12 mouse cellular contexts compared by ENCODE assay signal in genomic region chr2:101220759-101221158, GRCm38 (mm10).
DNase-seq lines count a peak whose midpoint lies in the region; ATAC-seq and TF ChIP-seq lines count a peak whose summit lies in the region.
"Had no signal": no experiment of that assay in that cellular context is flagged by ENCODE, and none has a peak within 500 bp of the region (broad histone marks: within the 10 kb centered on the region; RNA-seq: fewer than 3 reads in every experiment).

No protein-coding gene starts in this region.

- peak; percentile 48 to 69 for DNase-seq in cerebellum, postnatal 10 days
- no peak for DNase-seq in cerebellum, postnatal 25 days
- peak; percentile 95 for DNase-seq in lung, embryonic 14.5 days
- DNase-seq in lung, postnatal 10 days, result no peak
- DNase-seq in ovary, postnatal 36 days (ENCODE audit: low spot score), result no peak
- no peak for DNase-seq in layer of hippocampus, adult 9-11 months
- DNase-seq: gastrocnemius, postnatal 14 days; liver, embryonic 13.5 days had no signal

- no peak overlapping the region for H3K4me3 ChIP-seq in lung, embryonic 14.5 days (ENCODE audit: low read depth, low read length)
- no peak overlapping the region for H3K4me3 ChIP-seq in forebrain, embryonic 16.5 days (replicated peaks; ENCODE audit: low read length)
- no peak overlapping the region for H3K4me3 ChIP-seq in midbrain, embryonic 16.5 days (ENCODE audit: low read depth, low read length)
- H3K4me3 ChIP-seq: heart, embryonic 15.5 days; liver, embryonic 13.5 days; neural tube, embryonic 15.5 days had no signal

- H3K36me3 ChIP-seq in lung, embryonic 14.5 days (ENCODE audit: insufficient read depth), result no peaks in the 10 kb centered on the region
- no peaks in the 10 kb centered on the region for H3K36me3 ChIP-seq in forebrain, embryonic 16.5 days (ENCODE audit: control insufficient read depth, insufficient read depth)
- no peaks in the 10 kb centered on the region for H3K36me3 ChIP-seq in midbrain, embryonic 16.5 days (ENCODE audit: control insufficient read depth, insufficient read depth, low read length)
- H3K36me3 ChIP-seq: heart, embryonic 15.5 days; liver, embryonic 13.5 days; neural tube, embryonic 15.5 days had no signal

- no peak overlapping the region for H3K9ac ChIP-seq in lung, embryonic 14.5 days
- H3K9ac ChIP-seq in forebrain, embryonic 16.5 days (replicated peaks; ENCODE audit: low read depth, low read length), result no peak overlapping the region
- no peak overlapping the region for H3K9ac ChIP-seq in midbrain, embryonic 16.5 days (ENCODE audit: low read depth, low read length)
- H3K9ac ChIP-seq: heart, embryonic 15.5 days; liver, embryonic 13.5 days; neural tube, embryonic 15.5 days had no signal

- no peak overlapping the region for H3K4me2 ChIP-seq in lung, embryonic 14.5 days
- H3K4me2 ChIP-seq in forebrain, embryonic 16.5 days (ENCODE audit: low read length), result no peak overlapping the region
- no peak overlapping the region for H3K4me2 ChIP-seq in midbrain, embryonic 16.5 days (ENCODE audit: low read length)
- H3K4me2 ChIP-seq: heart, embryonic 15.5 days; liver, embryonic 13.5 days; neural tube, embryonic 15.5 days had no signal

- no peak for TF ChIP-seq CTCF in lung, embryonic 14.5 days (IDR thresholded peaks at IDR 0.05; ENCODE audit: low read depth)

- ATAC-seq in lung, embryonic 14.5 days (ENCODE audit: insufficient read depth), result peak; percentile 94
- peak; percentile 74 for ATAC-seq in forebrain, embryonic 16.5 days
- ATAC-seq in midbrain, embryonic 16.5 days, result 0 out of 2 replicates have a peak, but pooled peaks have one; percentile 64

- no peaks in the 10 kb centered on the region for H3K4me1 ChIP-seq in lung, embryonic 14.5 days (ENCODE audit: insufficient read depth)
- 0 out of 2 replicates have a peak, but pooled peaks cover 2% of the 10 kb centered on the region for H3K4me1 ChIP-seq in forebrain, embryonic 16.5 days (replicated peaks; ENCODE audit: control insufficient read depth, insufficient read depth, low read length)
- no peaks in the 10 kb centered on the region for H3K4me1 ChIP-seq in midbrain, embryonic 16.5 days (ENCODE audit: control insufficient read depth, insufficient read depth, low read length)
- H3K4me1 ChIP-seq: liver, embryonic 13.5 days; neural tube, embryonic 15.5 days had no signal

- no peaks in the 10 kb centered on the region for H3K9me3 ChIP-seq in lung, embryonic 14.5 days (ENCODE audit: low read depth, low read length)
- no peaks in the 10 kb centered on the region for H3K9me3 ChIP-seq in forebrain, embryonic 16.5 days (ENCODE audit: control insufficient read depth, low read length)
- no peaks in the 10 kb centered on the region for H3K9me3 ChIP-seq in midbrain, embryonic 16.5 days (replicated peaks; ENCODE audit: control insufficient read depth, low read length, poor library complexity, severe bottlenecking)
- H3K9me3 ChIP-seq: heart, embryonic 15.5 days; liver, embryonic 13.5 days; neural tube, embryonic 15.5 days had no signal

- H3K27me3 ChIP-seq in lung, embryonic 14.5 days (ENCODE audit: insufficient read depth, low read length), result no peaks in the 10 kb centered on the region
- no peaks in the 10 kb centered on the region for H3K27me3 ChIP-seq in forebrain, embryonic 16.5 days (replicated peaks; ENCODE audit: control insufficient read depth, insufficient read depth, low read length)
- no peaks in the 10 kb centered on the region for H3K27me3 ChIP-seq in midbrain, embryonic 16.5 days (ENCODE audit: control insufficient read depth, insufficient read depth, low read depth, low read length)
- H3K27me3 ChIP-seq: heart, embryonic 15.5 days; liver, embryonic 13.5 days; neural tube, embryonic 15.5 days had no signal

- H3K27ac ChIP-seq in lung, embryonic 14.5 days (ENCODE audit: low read depth), result no peak overlapping the region
- H3K27ac ChIP-seq in forebrain, embryonic 16.5 days (ENCODE audit: low read length), result no peak overlapping the region
- H3K27ac ChIP-seq in midbrain, embryonic 16.5 days (ENCODE audit: low read length), result no peak overlapping the region
- H3K27ac ChIP-seq: heart, embryonic 15.5 days; liver, embryonic 13.5 days; neural tube, embryonic 15.5 days had no signal

Comparison
In these comparisons a context has a peak if more than half of its experiments do, and no peak if none do; other contexts are left out.
1. DNase-seq: peak in cerebellum, postnatal 10 days (2 of 2) and lung, embryonic 14.5 days (single experiment); none in cerebellum, postnatal 25 days (0 of 2), lung, postnatal 10 days (single experiment), ovary, postnatal 36 days (single experiment) and layer of hippocampus, adult 9-11 months (single experiment).
2. Peak in every context shown above with its lines, with median percentiles within 50 percentile points of each other: ATAC-seq.